Mouse (Mus musculus) neural tube, embryonic 10.5 days (tissue): Measurements from ENCODE around the gene Angptl8.
"Not testable (repeated sequence)": the region's sequence is repeated elsewhere in the genome, so short reads cannot be mapped to it uniquely, and the experiment has no call there.

Source experiments
- DNase-seq: peaks from one replicate; pipeline ENCODE4 v3.0.0-alpha.2; 2017; ENCODE audit warnings: low spot score; ENCODE audit errors: extremely low spot score

Angptl8 gene

GRCm38 (mm10) chr9:21835258-21835912 lies at the start of gene Angptl8:
Gene Angptl8, plus strand, starts transcription at chr9:21835510.
- no peak for DNase-seq

GRCm38 (mm10) chr9:21786309-21786708 lies 49.0 kb upstream of the Angptl8 start:
- not testable (repeated sequence) for DNase-seq

GRCm38 (mm10) chr9:21786906-21787305 lies 48.4 kb upstream of the Angptl8 start:
- DNase-seq: peak; percentile 70

- no peak for DNase-seq
These were observed 47.7 kb upstream of the Angptl8 start for GRCm38 (mm10) chr9:21787654-21788053.

GRCm38 (mm10) chr9:21788234-21788633 lies 47.1 kb upstream of the Angptl8 start:
- DNase-seq: no peak

- no peak for DNase-seq
These were observed 43.4 kb upstream of the Angptl8 start for GRCm38 (mm10) chr9:21791861-21792260.

GRCm38 (mm10) chr9:21792644-21793043 lies 42.7 kb upstream of the Angptl8 start:
- no peak for DNase-seq

GRCm38 (mm10) chr9:21793507-21793906 lies 41.8 kb upstream of the Angptl8 start:
- not testable (repeated sequence) for DNase-seq

GRCm38 (mm10) chr9:21794344-21794834 lies 40.9 kb upstream of the Angptl8 start:
- no peak for DNase-seq

- DNase-seq: no peak
These were observed 40.4 kb upstream of the Angptl8 start for GRCm38 (mm10) chr9:21794925-21795324.

- no peak for DNase-seq
These were observed 39.7 kb upstream of the Angptl8 start for GRCm38 (mm10) chr9:21795579-21795978.

- DNase-seq: peak; percentile 23
These were observed 39.1 kb upstream of the Angptl8 start for GRCm38 (mm10) chr9:21796259-21796658.

GRCm38 (mm10) chr9:21796919-21797318 lies 38.4 kb upstream of the Angptl8 start:
- no peak for DNase-seq

- DNase-seq: peak; percentile 86
These were observed 37.4 kb upstream of the Angptl8 start for GRCm38 (mm10) chr9:21797921-21798344.

- DNase-seq: peak; percentile 93
These were observed 36.8 kb upstream of the Angptl8 start, which contains the start of gene Kank2 for GRCm38 (mm10) chr9:21798345-21799009. Gene Kank2, minus strand, starts transcription at chr9:21798744.

- no peak for DNase-seq
These were observed 36.3 kb upstream of the Angptl8 start for GRCm38 (mm10) chr9:21799010-21799350.

- no peak for DNase-seq
These were observed 34.2 kb upstream of the Angptl8 start for GRCm38 (mm10) chr9:21801121-21801520.

- DNase-seq: no peak
These were observed 33.7 kb upstream of the Angptl8 start for GRCm38 (mm10) chr9:21801591-21801990.

- DNase-seq: peak; percentile 81
These were observed 31.2 kb upstream of the Angptl8 start for GRCm38 (mm10) chr9:21803986-21804644.

GRCm38 (mm10) chr9:21806363-21806762 lies 28.9 kb upstream of the Angptl8 start:
- DNase-seq: no peak

GRCm38 (mm10) chr9:21806976-21807375 lies 28.3 kb upstream of the Angptl8 start:
- no peak for DNase-seq

- no peak for DNase-seq
These were observed 26.7 kb upstream of the Angptl8 start for GRCm38 (mm10) chr9:21808561-21808960.
